Mouse (Mus musculus): ENCODE results near the gene Gucy2d. TPM values are rescaled to one million over a fixed set of nuclear protein-coding genes. Genes with fewer than 3 reads are reported as not detected.

Gucy2d gene
- total RNA-seq, 2 experiments from 2014 or later, result 0.11 TPM; not detected in 1

DNA sequence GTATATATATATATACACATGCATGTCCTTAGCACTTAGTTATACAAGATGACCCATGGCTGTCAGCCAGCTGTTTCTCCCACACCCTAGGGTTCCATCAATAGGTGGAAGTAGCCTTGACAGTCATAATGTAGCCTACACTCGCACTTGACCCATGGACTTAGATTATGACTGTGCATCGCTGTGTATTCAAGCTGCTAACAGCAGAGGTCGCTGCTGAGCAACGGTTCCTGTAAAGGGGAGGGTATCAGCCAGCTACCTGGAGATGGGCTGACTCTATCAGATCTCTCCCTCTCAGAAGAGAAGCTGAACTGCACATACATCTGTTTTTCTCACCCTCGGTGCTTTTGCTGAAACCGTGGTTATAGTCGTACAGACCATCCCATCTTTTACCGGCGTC is 2.6 kb upstream of the Gucy2d start:
- peak in 1 of 2 experiments; percentile 18 for DNase-seq (ENCODE audit: low spot score in 2 of 2)
- intact Hi-C loops (cut with DNase I), result loop anchor here (10.0 kb wide), 1 partner anchor 283 kb away; no protein-coding TSS in a partner anchor

DNA sequence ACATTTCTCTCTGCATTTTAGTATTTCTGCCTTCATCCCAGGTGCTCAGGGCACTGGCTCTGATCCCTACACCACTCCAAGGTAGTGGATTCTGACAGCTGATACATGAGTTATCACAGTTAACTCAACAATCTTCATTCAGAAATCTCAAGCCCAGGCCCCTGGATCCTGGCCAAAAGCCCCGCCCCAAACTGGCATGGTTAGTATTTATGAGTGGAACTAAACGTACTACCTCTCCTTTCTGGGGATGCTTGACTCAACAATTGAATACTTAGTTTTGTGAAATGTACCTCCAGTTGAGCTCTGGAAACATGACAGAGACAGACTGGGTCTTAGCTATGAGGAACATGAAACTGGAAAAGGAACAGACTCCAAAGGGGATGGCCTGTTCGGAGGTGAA is 6.7 kb downstream of the Gucy2d start:
- intact Hi-C loops (cut with DNase I), result no loop called here
- no peak for DNase-seq (ENCODE audit: low spot score in 2 of 2)

DNA sequence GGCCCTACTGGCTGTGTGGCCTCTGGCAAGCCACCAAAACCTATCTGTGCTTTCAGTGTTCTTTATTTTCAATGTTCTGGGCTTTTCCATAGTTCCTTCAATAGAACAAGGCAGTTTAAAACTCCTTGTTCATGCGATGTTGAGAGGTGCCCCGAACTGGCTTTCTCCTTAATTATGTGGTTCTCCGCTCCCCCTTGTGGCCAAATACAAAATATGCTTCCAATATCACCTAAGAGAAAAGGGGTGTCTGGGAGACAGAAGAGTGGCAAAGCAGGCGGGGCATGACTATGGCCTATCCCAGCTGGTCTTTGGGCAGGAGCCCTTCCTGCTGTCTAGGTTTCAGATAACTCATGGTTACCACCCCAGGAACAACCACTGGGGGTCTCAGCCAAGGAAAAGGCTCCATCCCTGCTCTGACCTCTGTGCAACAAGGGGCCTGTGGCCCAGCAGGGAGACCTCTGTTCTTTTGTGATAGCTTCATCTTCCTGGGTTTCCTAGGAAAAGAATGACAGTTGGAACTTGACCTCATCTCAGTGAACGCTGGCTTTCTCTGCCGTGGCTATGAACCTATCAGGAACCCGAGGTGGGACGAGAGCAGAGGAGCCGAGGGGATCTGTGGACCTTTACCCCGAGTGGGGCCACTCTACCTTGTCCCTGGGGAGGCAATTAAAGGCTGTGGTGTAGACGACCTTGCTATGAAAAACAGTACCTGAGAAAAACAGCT is 7.5 kb downstream of the Gucy2d start:
- no peak for DNase-seq (ENCODE audit: low spot score in 2 of 2)
- intact Hi-C loops (cut with DNase I), result no loop called here

DNA sequence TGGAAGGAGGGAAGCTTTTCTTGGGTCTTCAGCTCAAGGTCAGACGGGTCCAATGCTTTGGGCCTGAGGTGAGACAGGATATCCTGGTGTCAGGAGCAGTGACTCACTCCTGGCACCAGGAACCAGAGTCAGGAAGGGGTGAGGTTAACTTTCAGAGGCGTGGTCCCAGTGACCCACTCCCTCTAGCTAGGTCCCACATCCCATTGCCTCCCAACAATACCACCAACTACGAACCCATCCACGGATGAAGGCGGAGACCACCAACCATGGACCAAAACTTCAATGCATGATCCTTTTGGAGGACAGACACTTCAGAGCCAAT is 8.1 kb downstream of the Gucy2d start:
- DNase-seq (ENCODE audit: low spot score in 2 of 2), result no peak
- intact Hi-C loops (cut with DNase I), result no loop called here

DNA sequence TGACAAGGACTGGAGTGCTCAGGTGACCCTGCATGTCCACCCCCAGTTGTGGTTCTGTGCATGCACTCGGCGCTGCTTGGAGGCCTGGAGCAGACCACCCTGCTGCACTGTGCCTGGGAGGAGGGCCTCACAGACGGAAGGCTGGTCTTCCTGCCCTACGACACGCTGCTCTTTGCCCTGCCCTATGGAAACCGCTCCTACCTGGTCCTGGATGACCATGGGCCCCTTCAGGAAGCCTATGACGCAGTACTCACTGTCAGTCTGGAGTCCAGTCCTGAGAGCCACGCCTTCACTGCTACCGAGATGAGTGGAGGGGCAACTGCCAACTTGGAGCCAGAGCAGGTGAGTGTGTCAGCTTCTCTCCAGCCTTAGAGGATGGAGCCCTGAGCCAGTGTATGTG is 9.5 kb downstream of the Gucy2d start:
- intact Hi-C loops (cut with DNase I), result no loop called here
- DNase-seq (ENCODE audit: low spot score in 2 of 2), result no peak

DNA sequence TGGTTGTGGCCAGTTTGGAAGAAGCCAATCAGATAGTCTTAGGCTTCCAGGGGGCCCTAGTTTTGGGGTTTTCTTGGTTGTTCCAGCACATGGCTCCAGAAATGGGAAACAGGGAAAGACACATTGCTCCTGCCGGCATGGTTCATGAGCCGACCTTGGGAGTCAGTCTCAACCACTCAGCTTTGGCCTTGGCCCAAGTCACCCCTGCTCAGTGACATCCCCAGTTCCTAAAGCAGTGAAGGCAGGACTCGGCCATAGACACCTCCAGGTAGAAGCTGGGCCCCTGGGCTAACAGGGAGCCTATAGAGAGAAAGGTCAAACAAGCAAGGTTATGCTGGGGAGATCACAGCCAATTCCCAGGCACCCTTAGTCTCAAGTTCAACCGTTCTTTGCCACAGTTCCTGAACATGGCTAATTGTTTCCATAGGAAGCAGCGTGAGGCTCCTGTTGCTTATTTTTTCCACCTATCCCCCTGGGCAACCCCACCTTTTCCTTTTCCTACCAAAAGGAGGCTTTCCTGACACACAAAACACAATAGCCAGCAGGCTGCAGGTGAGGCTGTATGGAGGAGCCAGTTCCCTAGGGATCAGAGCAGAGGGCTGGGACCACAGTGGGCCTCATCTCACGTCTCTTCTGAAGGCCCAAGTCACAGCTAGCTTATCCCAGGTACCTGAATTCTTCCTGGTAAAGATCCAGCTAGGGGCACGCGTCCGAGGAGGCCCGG is 14.3 kb downstream of the Gucy2d start:
- DNase-seq (ENCODE audit: low spot score in 2 of 2), result no peak
- intact Hi-C loops (cut with DNase I), result no loop called here

DNA sequence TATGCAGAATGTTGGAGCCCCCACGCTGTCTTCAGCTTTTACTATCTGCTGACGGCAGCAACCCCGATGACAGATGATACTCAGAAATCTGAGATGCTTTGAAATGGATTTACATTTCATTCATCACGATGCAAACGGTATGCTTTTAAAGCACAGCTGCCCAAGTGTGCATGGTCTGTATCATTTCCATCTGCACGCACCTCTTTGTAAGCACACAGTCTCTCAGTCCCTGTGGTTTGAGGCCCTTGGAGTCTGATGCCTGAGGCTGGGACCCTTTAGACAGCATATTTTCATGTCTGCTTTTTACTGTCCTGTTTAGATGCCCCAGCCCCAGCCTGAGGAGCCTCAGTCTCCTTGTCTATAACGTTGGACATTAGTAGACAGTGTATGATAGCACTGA is 20.1 kb downstream of the Gucy2d start:
- no peak for DNase-seq (ENCODE audit: low spot score in 2 of 2)
- intact Hi-C loops (cut with DNase I), result no loop called here

DNA sequence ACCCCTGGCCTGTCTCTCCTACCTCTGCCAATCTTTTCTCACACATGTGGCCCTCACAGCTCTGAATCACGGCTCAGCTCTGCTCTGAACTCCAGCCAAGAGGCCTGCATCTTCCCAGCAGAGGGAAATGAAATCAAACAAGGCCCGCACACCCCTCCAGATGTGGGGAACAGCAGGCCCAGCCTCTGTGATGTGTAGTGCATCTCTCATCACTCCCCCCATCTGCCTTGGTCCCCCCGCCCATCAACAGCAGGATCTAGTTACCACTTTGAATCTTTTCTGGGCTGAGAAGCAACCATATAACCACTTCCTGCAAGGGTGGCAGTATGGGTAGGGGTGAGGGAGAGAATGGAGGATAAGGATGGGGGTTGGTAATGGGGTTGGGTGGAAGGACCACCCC is 28.9 kb downstream of the Gucy2d start:
- DNase-seq (ENCODE audit: low spot score in 2 of 2), result no peak

DNA sequence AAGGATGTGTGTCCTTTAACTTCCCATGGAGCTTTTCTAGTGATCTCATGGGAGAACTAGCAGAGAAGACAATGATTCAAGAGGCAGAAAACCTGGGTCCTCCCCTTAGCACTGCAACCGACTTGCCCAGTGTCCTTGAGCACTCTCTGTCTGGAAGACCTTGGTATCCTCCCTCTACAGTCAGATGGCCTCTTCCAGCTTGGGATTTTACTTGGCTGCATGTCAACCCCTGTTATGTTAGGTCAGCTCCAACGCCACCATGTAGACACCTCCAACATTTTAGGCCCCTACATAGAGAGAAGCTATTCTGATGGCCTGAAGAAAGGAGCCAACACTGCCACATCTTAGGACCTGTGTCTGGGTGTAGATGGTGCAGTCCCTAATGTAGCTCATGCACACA is 32.3 kb downstream of the Gucy2d start:
- intact Hi-C loops (cut with DNase I), result no loop called here
- no peak for DNase-seq (ENCODE audit: low spot score in 2 of 2)

More for the DNA sequence above, 28.9 kb downstream of the Gucy2d start:
- intact Hi-C loops (cut with DNase I), result no loop called here

DNA sequence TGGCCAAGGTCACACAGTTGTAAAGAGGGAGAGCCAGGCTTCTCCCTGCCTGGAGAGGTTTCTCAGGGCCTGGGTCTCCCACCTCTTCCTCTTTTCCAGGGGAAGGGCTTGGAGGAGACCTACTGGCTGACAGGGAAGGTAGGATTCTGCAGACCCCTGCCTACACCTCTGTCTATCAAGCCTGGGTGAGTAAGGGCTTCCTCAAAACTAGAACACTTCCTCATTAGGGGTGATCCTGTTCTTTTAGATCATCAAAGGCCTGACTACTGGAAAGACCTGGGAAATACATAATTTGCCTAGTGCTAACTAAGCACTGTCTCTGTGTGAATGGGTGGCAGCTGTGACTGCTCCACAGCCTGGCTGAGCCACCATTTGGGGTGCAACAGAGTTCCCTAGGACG is 34.3 kb downstream of the Gucy2d start:
- no peak for DNase-seq (ENCODE audit: low spot score in 2 of 2)
- intact Hi-C loops (cut with DNase I), result no loop called here

DNA sequence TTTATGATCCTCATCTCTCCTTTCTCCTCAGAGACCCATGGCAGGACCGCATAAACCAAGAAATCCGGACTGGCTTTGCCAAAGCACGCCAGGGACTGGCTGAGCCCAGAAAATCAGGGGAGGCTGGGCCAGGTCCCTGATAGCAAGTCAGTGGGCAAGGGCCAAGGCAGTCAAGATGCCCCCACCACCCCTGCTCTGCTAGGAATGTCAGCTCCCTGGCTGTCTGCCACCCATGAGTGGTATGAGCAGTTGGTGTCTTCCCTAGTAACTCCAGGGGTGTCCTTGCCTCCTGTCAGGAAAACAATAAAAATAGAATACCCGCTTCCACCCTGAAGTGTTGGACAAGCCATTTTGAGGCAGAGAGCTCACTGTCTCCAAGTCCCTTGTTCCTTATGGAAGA is 36.9 kb downstream of the Gucy2d start:
- intact Hi-C loops (cut with DNase I), result no loop called here
- no peak for DNase-seq (ENCODE audit: low spot score in 2 of 2)

DNA sequence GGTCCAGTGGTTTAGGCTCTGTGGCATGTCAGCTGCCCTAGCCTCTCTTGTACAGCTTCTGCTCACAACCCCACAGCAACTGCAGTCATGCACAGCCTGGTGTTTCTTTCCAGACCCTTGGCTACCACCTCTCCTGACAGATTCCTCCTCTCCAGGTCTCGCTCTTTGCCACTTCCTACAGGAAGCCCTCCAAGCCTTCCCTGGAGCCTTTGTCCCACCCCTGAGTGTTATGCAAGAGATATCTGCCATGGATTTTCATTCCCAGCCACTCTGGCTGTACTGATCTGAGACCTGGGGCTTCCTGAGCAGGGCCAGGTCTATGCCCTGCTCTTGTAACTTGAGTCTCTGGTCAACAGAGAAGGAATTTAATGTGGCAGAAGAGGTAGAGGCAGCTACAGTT is 40.3 kb downstream of the Gucy2d start:
- intact Hi-C loops (cut with DNase I), result loop anchor here (5.0 kb wide), 3 partner anchors 107 to 357 kb away; partner anchors contain the start of gene Wnt11
- DNase-seq (ENCODE audit: low spot score in 2 of 2), result no peak

DNA sequence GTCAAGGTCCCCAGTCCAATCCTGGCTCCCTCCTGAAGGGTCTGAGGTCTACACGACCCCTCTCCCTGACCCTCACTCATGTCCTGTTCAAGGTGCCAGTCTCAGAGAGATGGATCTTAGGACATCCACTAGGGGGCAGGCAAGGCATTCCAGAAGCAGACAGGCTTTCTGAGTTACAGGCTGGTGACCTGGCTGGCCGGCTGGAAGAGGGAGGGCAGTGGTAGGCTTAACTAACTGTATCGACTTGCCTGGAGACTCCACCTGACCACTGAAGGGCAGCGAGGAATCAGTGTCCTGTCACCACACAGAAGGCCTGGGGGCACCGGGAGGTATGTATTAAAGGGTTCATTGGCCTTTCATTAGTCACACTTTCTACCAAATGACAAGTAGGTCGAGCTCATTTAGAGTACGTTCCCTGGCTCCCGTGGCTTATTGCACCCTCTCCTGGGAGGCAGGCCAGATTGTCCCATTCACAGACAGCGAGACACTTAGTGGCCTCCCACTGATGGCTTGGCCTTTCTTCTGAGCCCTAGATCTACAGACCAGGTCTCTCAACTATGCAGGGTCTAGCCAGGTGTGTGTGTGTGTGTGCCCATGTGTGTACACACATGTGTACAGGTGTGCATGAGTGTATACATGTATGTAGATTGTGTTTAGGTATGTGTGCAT is 41.0 kb downstream of the Gucy2d start:
- intact Hi-C loops (cut with DNase I), result loop anchor here (5.0 kb wide), 3 partner anchors 106 to 356 kb away; partner anchors contain the start of gene Wnt11
- DNase-seq (ENCODE audit: low spot score in 2 of 2), result peak; percentile 54 to 73

DNA sequence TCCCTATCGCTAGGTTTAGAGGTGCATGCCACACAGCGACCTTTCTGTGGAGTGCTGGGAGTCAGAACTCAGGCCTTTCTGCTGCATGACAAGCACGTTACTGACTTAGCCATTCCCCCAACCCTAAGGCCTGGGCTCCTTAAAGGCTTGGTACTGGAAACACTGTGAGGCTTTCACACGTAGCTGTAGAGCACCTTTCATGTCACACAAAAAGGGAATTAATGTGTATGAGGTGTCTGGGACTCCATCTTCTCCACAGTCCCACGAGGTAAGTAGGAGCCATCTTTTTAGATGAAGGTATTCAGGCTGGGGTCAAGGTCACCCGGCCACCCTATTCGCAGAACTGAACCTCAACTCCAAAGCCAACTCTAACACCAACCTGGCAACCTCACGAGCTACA is 41.6 kb downstream of the Gucy2d start:
- no peak for DNase-seq (ENCODE audit: low spot score in 2 of 2)
- intact Hi-C loops (cut with DNase I), result loop anchor here (5.0 kb wide), 3 partner anchors 105 to 355 kb away; partner anchors contain the start of gene Wnt11

DNA sequence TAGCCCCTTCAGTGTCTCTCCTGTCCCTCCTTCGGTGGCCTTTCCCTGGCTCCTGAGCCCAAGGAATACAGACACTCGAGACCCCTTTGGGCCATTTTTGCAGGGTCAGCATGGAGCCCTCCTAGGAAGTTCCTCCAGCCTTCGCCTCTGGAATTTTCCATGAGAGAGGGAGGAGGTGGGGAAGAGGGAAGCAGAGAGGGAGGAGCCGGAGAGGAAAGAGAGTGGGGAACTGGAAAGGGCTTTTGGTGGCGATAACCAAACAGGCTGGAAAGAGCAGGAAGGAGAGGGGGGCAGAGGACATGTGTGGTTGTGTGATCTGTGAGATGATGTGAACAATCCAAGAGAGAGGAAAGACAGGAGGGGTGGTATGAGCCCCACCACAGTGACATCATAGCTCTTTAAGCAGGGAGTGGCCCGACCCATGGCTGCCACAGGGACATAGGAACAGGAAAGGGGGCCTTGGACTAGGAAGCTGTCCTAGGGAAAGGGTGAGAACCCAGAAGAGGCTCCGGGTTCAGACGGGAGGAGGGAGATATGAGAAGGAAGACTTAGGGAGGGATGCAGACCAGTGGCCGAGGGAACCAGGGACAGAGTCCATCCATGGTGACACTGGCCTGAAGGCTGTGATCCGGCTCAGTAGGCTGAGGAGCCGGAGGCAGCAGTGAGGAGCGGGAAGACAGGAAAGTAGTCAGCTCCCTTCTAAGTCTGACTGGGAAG is 42.5 kb downstream of the Gucy2d start:
- intact Hi-C loops (cut with DNase I), result loop anchor here (5.0 kb wide), 3 partner anchors 105 to 355 kb away; partner anchors contain the start of gene Wnt11
- no peak for DNase-seq (ENCODE audit: low spot score in 2 of 2)

DNA sequence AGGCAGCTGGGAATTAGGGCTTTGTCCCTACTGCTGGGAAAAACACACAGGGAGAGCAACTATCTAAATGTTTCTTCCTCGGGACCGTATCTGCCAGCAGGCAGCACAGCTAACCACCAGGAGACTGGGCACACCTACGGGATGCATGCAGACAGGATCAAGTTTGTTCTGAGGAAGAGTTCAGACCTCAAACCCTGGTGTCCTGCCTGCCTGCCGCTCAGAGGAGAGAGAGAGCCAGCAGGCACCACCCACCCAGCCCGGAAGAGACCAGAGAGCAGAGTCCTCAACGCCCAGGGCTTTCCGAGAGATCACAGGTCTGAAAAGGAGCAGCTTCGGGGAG is 43.0 kb downstream of the Gucy2d start:
- no peak for DNase-seq (ENCODE audit: low spot score in 2 of 2)
- intact Hi-C loops (cut with DNase I), result loop anchor here (5.0 kb wide), 3 partner anchors 104 to 354 kb away; partner anchors contain the start of gene Wnt11

DNA sequence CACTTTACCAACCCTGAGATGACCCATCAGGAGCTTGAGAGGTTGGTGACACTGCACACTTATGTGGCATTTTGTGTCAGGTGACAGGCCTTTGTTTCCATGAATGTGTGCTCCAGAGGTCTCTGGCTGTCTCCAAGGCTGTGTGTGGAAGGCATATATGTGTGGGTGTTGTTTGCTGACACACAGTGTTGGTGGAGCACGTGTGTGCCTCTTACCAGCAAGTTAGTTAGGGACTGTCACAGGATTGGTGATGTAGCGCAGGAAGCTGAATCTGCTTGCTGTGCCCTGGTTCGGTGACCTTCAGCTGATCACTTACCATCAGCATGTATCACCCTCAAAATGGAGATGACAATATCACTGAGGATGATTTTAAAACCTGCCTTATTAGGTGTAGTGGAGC is 44.7 kb downstream of the Gucy2d start:
- no peak for DNase-seq (ENCODE audit: low spot score in 2 of 2)
- intact Hi-C loops (cut with DNase I), result loop anchor here (5.0 kb wide), 4 partner anchors 57 to 352 kb away; partner anchors contain the start of gene Wnt11

DNA sequence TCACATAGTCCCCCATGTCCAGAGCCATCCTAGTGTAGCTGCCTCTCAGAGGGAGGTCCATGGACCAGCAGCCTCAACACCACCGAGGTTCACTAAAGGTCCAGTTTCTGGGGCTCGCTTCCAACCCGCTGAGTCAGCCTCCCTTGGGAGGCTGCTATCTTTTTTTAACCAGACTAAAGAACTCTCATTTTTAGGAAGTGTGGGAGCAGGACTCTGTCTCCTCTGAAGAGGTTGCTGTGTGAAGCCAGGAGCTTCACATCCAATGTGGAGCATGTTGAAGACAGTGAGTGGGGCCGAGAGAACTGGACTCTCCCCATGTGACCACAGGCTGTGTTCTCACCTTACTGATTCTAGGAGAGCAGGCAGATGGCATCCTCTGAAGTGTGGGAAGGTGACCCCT is 45.3 kb downstream of the Gucy2d start:
- intact Hi-C loops (cut with DNase I), result loop anchor here (5.0 kb wide), 1 partner anchor 57 kb away; no protein-coding TSS in a partner anchor
- DNase-seq (ENCODE audit: low spot score in 2 of 2), result peak in 1 of 2 experiments; percentile 28

DNA sequence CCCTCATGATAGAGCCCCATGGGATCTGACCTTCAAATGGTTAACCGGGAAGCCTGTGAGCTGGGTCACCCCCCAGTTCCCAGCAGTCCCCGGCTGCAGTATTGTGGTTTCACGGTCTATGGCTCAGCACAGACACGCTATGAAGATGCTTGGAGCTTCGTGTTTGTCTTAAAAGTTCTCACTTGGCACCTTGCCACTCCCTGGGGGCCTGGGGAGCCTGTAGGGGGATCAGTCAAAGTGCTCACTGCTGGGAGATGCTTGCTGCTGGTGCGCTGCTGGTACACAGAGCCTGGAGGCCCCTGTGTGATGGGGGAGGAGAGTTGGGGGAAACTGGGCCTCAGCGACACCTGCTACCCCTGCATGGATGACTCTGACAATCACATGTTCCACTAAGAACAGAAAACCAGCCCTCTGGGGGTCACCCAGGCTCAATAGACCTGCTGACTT is 46.3 kb downstream of the Gucy2d start:
- intact Hi-C loops (cut with DNase I), result loop anchor here (5.0 kb wide), 1 partner anchor 56 kb away; no protein-coding TSS in a partner anchor
- no peak for DNase-seq (ENCODE audit: low spot score in 2 of 2)
